Comparison of ENCODE assay signal across 19 mouse cellular contexts in genomic region chr6:24301681-24302080, GRCm38 (mm10).
A peak's percentile ranks its signal among the peaks of the same experiment; 100 is the strongest.
DNase-seq lines count a peak whose midpoint lies in the region; TF ChIP-seq lines count a peak whose summit lies in the region.
"Had no signal": no experiment of that assay in that cellular context is flagged by ENCODE, and none has a peak within 500 bp of the region (broad histone marks: within the 10 kb centered on the region; RNA-seq: fewer than 3 reads in every experiment).

No protein-coding gene starts in this region.

- peak; percentile 58 for DNase-seq in kidney, adult 18-20 months
- no peak for DNase-seq in kidney, postnatal 4 days
- DNase-seq in liver, adult 2 months (ENCODE audit: extremely low read depth, low read depth, low spot score), result peak; percentile 100
- DNase-seq in liver, result no peak
- peak; percentile 51 for DNase-seq in kidney, postnatal 14 days
- no peak for DNase-seq in cerebellum, adult 11 months
- no peak for DNase-seq in frontal cortex, postnatal 14 days (ENCODE audit: low spot score in 2 of 2)
- DNase-seq: adrenal gland, postnatal 10 days; cerebellum, adult 18-20 months; cerebellum, adult 9-11 months; cerebellum, postnatal 36 days; gastrocnemius, postnatal 14 days; heart, adult 2 months; heart, postnatal 14 days had no signal

- WGBS in liver, adult 2 months, result 18% methylated on average over 4 of the region's 4 CpGs

- peaks cover 6% of the 10 kb centered on the region; the same call in 1 of the 2 replicates for H3K4me1 ChIP-seq in liver, adult 2 months (ENCODE audit: control insufficient read depth, insufficient read depth, low read length)
- H3K4me1 ChIP-seq: embryonic facial prominence, embryonic 13.5 days; forebrain, embryonic 12.5 days; heart, embryonic 15.5 days; hindbrain, embryonic 15.5 days had no signal

- no peak overlapping the region for H3K9ac ChIP-seq in liver, adult 2 months (ENCODE audit: low read depth, low read length)
- H3K9ac ChIP-seq: embryonic facial prominence, embryonic 13.5 days; forebrain, embryonic 12.5 days; heart, embryonic 15.5 days; hindbrain, embryonic 15.5 days had no signal

- TF ChIP-seq POLR2A in liver, adult 2 months (IDR thresholded peaks at IDR 0.05; ENCODE audit: extremely low read depth, insufficient read depth, low read length), result no peak

- H3K27ac ChIP-seq in liver, adult 2 months (replicated peaks; ENCODE audit: insufficient read depth, low read depth, low read length), result peak overlapping the region; percentile 94
- H3K27ac ChIP-seq: embryonic facial prominence, embryonic 13.5 days; forebrain, embryonic 12.5 days; heart, adult 2 months; heart, embryonic 15.5 days; hindbrain, embryonic 15.5 days had no signal

- H3K36me3 ChIP-seq in liver, adult 2 months (ENCODE audit: control insufficient read depth, insufficient read depth, low read length), result no peaks in the 10 kb centered on the region
- H3K36me3 ChIP-seq: embryonic facial prominence, embryonic 13.5 days; forebrain, embryonic 12.5 days; heart, embryonic 15.5 days; hindbrain, embryonic 15.5 days had no signal

- H3K79me2 ChIP-seq in liver, adult 2 months (ENCODE audit: control insufficient read depth, insufficient read depth, low read length), result no peaks in the 10 kb centered on the region

- no peak overlapping the region for H3K4me3 ChIP-seq in liver, adult 2 months (ENCODE audit: insufficient read depth, low read depth, low read length)
- H3K4me3 ChIP-seq: embryonic facial prominence, embryonic 13.5 days; forebrain, embryonic 12.5 days; heart, adult 2 months; heart, embryonic 15.5 days; hindbrain, embryonic 15.5 days had no signal

- no peak for TF ChIP-seq CTCF in liver, adult 2 months (IDR thresholded peaks at IDR 0.05; ENCODE audit: low read depth, low read length)

- H3K27me3 ChIP-seq in liver, adult 2 months (ENCODE audit: control insufficient read depth, insufficient read depth, low read length), result no peaks in the 10 kb centered on the region
- H3K27me3 ChIP-seq: CH12.LX; embryonic facial prominence, embryonic 13.5 days; forebrain, embryonic 12.5 days; heart, embryonic 15.5 days; hindbrain, embryonic 15.5 days had no signal

Comparison
In these comparisons a context has a peak if more than half of its experiments do, and no peak if none do; other contexts are left out.
1. DNase-seq: peak in kidney, adult 18-20 months (single experiment), liver, adult 2 months (single experiment) and kidney, postnatal 14 days (single experiment); none in kidney, postnatal 4 days (0 of 2), liver (single experiment), cerebellum, adult 11 months (single experiment) and frontal cortex, postnatal 14 days (0 of 2).